Mouse (Mus musculus) heart, embryonic 16.5 days (tissue): ENCODE measurements around the gene Inmt. TPM values are rescaled to one million over a fixed set of nuclear protein-coding genes. Genes with fewer than 3 reads are reported as not detected.

Experiments
- ATAC-seq: fragments of 200-750 bp; cut with Nextera tagmentation; replicated peaks from 2 replicates; pipeline ENCODE4 v1.8.0; 2017; ENCODE audit warnings: moderate number of reproducible peaks; ENCODE audit not compliant: insufficient read depth, low FRiP score; ENCODE audit errors: extremely low read depth
- H3K27ac ChIP-seq: fragments of 300-500 bp; sonication (generic); 2 replicates; pipeline ENCODE4 v1.5.1; 2014; ENCODE audit warnings: mild to moderate bottlenecking, low read length, control low read depth, moderate library complexity
- H3K27me3 ChIP-seq: fragments of 300-500 bp; sonication (generic); 2 replicates; pipeline ENCODE4 v1.6.1; 2014; ENCODE audit warnings: low read length, mixed read lengths; ENCODE audit not compliant: control insufficient read depth, insufficient read depth
- H3K36me3 ChIP-seq: fragments of 300-500 bp; sonication (generic); 2 replicates; pipeline ENCODE4 v1.6.1; 2014; ENCODE audit not compliant: control insufficient read depth, insufficient read depth
- H3K4me1 ChIP-seq: fragments of 300-500 bp; sonication (generic); 2 replicates; pipeline ENCODE4 v1.6.1; 2014; ENCODE audit warnings: low read length, mixed read lengths; ENCODE audit not compliant: control insufficient read depth, insufficient read depth
- H3K4me2 ChIP-seq: fragments of 300-500 bp; sonication (generic); 2 replicates; pipeline ENCODE4 v1.6.1; 2014; ENCODE audit warnings: low read depth, mild to moderate bottlenecking, control low read depth, low read length
- H3K4me3 ChIP-seq: fragments of 300-500 bp; sonication (generic); 2 replicates; pipeline ENCODE4 v1.5.1; 2014; ENCODE audit warnings: mild to moderate bottlenecking, control low read depth, low read length
- H3K9ac ChIP-seq: fragments of 300-500 bp; sonication (generic); 2 replicates; pipeline ENCODE4 v1.6.1; 2014; ENCODE audit warnings: low read length, control low read depth
- H3K9me3 ChIP-seq: fragments of 300-500 bp; sonication (generic); replicated peaks from 2 replicates; pipeline ENCODE4 v1.6.1; 2016; ENCODE audit warnings: low read length; ENCODE audit not compliant: control insufficient read depth
- WGBS: fragments of 180-500 bp; shearing (Covaris S2); extraction: QIAGEN DNeasy Blood & Tissue Kit; methylation state at CpG from one replicate; pipeline ENCODE4 v1.1.7; 2014; 5-methylcytosine and 5-hydroxymethylcytosine counted together
- polyA plus RNA-seq: library from polyadenylated mRNA; unstranded; fragments of >200 nt; fragmentation: Nextera tagmentation; extraction: Ambion mirVana; gene quantifications from 2 replicates; pipeline ENCODE4 v1.2.1, GENCODE M21; 2015

Gene Inmt
- not detected in 2 replicates for polyA plus RNA-seq

DNA sequence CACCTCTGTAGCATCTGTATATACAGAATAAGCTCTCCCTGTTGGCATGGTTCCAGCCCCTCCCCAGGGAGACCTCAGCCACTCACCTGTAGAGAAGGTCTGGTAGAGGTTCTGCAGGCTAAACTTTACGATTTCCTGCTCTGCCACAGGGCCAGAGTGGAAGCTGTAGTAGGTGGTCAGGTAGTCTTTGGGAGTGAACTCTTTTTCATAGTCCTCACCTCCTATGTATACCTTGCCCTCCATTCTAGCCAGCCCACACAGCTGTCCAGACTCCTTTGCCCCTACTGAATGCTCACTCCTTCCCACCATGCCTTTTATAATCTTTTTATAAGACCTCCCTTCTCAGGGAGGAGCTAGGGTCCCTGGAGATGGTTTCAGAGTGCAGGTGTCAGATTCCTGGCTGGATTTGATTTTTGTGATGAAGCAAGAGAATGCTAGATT, at the start of gene Inmt:
TSS of gene Inmt (minus strand) at position 303 of the 441 bp plus-strand sequence.
- H3K9ac ChIP-seq = no peak within 1 kb of the TSS
- WGBS = 81% methylated on average over 1 of the region's 1 CpGs
- no peak within 1 kb of the TSS for H3K27ac ChIP-seq
- H3K4me2 ChIP-seq = no peak within 1 kb of the TSS
- ATAC-seq = no peak
- H3K4me3 ChIP-seq = no peak within 1 kb of the TSS
- H3K36me3 ChIP-seq = no peaks in the 10 kb centered on the region
- H3K9me3 ChIP-seq = no peaks in the 10 kb centered on the region
- peaks cover 2% of the 10 kb centered on the region; the same call in 1 of the 2 replicates for H3K4me1 ChIP-seq
- H3K27me3 ChIP-seq = no peaks in the 10 kb centered on the region

DNA sequence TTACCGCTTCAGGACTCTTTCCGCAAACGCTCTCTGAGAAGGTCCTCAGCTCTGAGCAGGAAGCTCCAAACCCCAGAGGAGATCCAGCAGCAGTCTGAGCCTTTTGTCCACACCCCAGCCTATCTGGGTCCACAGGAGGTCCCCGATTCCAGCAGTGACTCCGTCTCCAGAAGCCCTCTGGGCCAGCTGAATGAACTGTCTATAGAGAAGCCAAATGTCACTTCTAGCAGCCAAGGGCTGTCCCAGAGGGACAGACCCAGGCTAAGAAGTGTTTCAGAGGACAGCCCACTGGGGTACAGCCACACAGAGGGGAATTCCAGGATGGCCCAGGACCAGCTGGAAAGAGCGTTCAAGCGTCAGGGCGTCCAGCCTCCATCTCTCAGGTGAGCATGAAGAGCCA, 49.1 kb upstream of the Inmt start:
- 82% methylated on average over 8 of the region's 8 CpGs for WGBS
- no peak overlapping the region for H3K9ac ChIP-seq
- ATAC-seq = no peak

DNA sequence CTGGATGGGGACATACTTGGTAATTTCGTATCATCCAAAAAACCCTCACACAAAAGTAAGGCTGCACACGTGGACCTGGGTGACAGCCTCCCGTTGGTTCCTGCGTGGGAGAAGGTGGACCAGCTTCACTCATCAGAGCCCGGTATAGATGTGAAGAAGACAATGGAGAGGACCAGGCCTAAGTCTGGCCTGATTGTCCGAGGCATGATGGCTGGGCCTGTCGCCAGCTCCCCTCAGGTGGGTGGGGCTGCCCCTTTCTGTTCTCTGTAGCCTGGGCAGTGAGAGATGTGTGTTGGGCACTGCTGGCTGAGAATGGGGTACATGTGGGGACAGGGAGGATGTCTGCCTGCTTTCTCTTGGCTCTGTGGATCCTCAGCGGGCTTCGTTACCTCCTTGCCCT, 43.4 kb upstream of the Inmt start:
- Histone ChIP-seq H3K4me3 (no peak overlapping the region), H3K4me2 (no peak overlapping the region), H3K9me3 (no peaks in the 10 kb centered on the region), H3K36me3 (no peaks in the 10 kb centered on the region; the same call in 1 of the 2 replicates), H3K4me1 (no peaks in the 10 kb centered on the region), H3K9ac (no peak overlapping the region), H3K27ac (no peak overlapping the region), H3K27me3 (no peaks in the 10 kb centered on the region)
- 78% methylated on average over 9 of the region's 9 CpGs for WGBS
- ATAC-seq = no peak

More for the DNA sequence above, 49.1 kb upstream of the Inmt start:
- no peaks in the 10 kb centered on the region for H3K9me3 ChIP-seq
- no peak overlapping the region for H3K4me3 ChIP-seq
- peaks cover 8% of the 10 kb centered on the region; the same call in 1 of the 2 replicates for H3K36me3 ChIP-seq
- no peak overlapping the region for H3K4me2 ChIP-seq
- H3K27ac ChIP-seq = no peak overlapping the region
- H3K27me3 ChIP-seq = no peaks in the 10 kb centered on the region
- H3K4me1 ChIP-seq = no peaks in the 10 kb centered on the region

DNA sequence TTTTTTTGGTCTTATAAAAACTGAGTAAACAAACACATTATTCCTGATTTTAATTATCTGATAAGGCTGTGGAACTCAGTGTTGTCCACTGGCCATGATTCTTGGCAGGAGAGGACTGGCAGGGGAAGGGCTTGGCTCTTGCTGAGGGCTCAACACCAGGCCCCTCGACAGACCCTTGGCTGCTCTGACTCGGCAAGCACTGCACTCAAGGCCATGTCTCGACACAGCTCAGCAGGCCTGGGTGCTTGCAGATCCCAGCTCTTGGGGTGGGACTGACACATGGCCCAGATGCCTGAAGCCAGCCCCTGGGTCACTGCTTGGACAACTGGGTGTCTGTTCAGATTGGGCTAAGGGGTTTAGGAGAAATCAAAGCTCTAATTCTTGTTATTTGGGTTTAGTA, 39.7 kb upstream of the Inmt start:
- Histone ChIP-seq H3K4me2 (no peak overlapping the region), H3K27ac (no peak overlapping the region), H3K27me3 (no peaks in the 10 kb centered on the region), H3K9me3 (no peaks in the 10 kb centered on the region), H3K4me1 (no peaks in the 10 kb centered on the region), H3K36me3 (peaks cover 3% of the 10 kb centered on the region; the same call in 1 of the 2 replicates), H3K9ac (no peak overlapping the region), H3K4me3 (no peak overlapping the region)
- ATAC-seq = no peak
- WGBS = 39% methylated on average over 3 of the region's 3 CpGs

DNA sequence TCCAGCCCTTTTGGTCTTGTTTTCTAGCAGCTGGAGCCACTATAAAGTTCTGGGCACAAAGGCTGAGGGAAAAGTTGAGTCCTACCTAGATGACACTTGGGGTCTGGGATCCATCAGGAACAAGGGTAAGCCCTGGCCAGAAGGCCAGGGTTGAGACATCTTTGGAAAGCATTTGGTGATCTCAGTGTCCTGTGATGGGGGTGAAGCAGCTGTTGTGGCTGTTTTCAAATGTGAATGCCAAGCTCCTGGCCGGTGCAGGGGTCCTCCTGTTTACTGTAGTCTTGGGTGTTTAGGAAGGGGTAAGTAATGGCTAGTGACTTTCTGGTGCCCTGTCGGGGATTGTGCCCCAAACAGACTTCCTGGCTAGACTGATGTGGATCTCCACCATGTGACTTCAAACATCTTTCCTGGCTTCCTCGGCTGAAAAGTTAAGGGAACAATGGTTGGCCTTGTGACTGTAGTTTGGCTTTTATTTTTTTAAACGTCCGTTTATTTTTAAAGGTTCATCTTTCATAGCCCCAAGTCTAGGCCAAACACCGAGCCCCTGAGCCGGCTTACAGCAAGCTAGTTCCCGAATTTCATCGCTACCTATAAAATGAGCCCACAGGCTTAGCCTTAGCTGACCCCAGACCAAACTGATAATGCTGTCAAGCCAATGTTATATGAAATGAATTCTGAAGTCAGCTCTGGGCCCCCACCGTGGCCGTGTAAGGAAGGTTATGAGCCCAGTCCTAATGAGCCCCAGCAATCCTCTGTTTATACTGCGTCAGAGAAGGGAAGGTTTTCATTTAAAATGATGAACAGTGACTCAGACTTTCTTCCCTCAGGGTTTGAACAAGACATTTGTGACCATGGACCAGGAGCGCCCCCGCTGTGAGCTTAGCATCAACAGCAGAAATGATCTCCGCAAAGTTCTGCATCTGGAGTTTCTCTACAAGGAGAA, 35.9 kb upstream of the Inmt start:
- no peaks in the 10 kb centered on the region for H3K9me3 ChIP-seq
- 0 out of 2 replicates have a peak, but pooled peaks cover 3% of the 10 kb centered on the region for H3K36me3 ChIP-seq
- no peak overlapping the region for H3K4me2 ChIP-seq
- no peaks in the 10 kb centered on the region for H3K4me1 ChIP-seq
- no peak for ATAC-seq
- no peak overlapping the region for H3K9ac ChIP-seq
- H3K27ac ChIP-seq = peak overlapping the region; percentile 28; the same call in 1 of the 2 replicates
- 69% methylated on average over 15 of the region's 15 CpGs for WGBS
- no peaks in the 10 kb centered on the region for H3K27me3 ChIP-seq
- H3K4me3 ChIP-seq = no peak overlapping the region

DNA sequence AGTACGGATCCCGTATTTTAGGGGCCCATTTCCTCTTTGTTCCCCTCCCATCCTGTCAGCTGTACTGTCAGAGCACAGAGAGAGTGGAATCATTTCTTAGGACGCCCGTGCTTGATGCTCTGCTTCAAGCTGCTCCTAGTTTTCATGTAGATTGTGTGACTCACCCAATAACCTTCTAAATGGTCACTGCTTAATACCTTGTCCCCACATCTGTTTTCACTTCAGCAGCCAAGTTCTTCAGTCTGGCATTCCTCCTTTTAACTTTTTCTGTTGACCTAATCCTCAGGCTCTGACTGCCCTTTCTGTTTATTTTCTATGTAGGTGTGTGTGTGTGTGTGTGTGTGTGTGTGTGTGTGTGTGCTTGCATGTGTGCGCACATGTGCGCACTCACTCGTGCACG, 32.9 kb upstream of the Inmt start:
- no peak for ATAC-seq
- no peak overlapping the region for H3K27ac ChIP-seq
- H3K9me3 ChIP-seq = no peaks in the 10 kb centered on the region
- H3K27me3 ChIP-seq = no peaks in the 10 kb centered on the region
- H3K4me2 ChIP-seq = no peak overlapping the region
- 80% methylated on average over 8 of the region's 8 CpGs for WGBS
- peaks cover 6% of the 10 kb centered on the region for H3K4me1 ChIP-seq
- no peak overlapping the region for H3K9ac ChIP-seq
- H3K4me3 ChIP-seq = no peak overlapping the region
- 0 out of 2 replicates have a peak, but pooled peaks cover 3% of the 10 kb centered on the region for H3K36me3 ChIP-seq

DNA sequence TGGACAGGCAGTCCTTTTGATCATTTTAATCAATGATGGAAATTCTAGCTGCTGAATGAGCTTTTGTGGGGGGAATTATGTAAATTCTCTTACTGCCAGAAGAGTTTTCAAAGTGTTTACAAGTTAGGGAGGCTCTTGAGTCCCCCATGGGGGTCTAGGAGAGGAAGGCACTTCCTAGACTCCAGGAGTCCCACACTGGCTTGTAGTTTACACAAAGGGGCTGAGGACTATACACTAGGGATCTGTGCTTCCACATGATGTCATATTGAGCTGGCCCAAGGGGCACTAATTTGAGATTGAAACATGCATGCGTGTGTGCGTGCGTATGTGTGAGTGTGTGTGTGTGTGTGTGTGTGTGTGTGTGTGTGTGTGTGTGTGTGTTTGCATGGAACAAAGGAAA, 29.1 kb upstream of the Inmt start:
- no peaks in the 10 kb centered on the region for H3K36me3 ChIP-seq
- peak overlapping the region; percentile 72 for H3K4me3 ChIP-seq
- peak overlapping the region; percentile 88 for H3K4me2 ChIP-seq
- H3K9me3 ChIP-seq = no peaks in the 10 kb centered on the region
- 62% methylated on average over 3 of the region's 3 CpGs for WGBS
- H3K9ac ChIP-seq = peak overlapping the region; percentile 78
- H3K4me1 ChIP-seq = peaks cover 9% of the 10 kb centered on the region
- peak overlapping the region; percentile 90 for H3K27ac ChIP-seq
- ATAC-seq = no peak
- no peaks in the 10 kb centered on the region for H3K27me3 ChIP-seq

DNA sequence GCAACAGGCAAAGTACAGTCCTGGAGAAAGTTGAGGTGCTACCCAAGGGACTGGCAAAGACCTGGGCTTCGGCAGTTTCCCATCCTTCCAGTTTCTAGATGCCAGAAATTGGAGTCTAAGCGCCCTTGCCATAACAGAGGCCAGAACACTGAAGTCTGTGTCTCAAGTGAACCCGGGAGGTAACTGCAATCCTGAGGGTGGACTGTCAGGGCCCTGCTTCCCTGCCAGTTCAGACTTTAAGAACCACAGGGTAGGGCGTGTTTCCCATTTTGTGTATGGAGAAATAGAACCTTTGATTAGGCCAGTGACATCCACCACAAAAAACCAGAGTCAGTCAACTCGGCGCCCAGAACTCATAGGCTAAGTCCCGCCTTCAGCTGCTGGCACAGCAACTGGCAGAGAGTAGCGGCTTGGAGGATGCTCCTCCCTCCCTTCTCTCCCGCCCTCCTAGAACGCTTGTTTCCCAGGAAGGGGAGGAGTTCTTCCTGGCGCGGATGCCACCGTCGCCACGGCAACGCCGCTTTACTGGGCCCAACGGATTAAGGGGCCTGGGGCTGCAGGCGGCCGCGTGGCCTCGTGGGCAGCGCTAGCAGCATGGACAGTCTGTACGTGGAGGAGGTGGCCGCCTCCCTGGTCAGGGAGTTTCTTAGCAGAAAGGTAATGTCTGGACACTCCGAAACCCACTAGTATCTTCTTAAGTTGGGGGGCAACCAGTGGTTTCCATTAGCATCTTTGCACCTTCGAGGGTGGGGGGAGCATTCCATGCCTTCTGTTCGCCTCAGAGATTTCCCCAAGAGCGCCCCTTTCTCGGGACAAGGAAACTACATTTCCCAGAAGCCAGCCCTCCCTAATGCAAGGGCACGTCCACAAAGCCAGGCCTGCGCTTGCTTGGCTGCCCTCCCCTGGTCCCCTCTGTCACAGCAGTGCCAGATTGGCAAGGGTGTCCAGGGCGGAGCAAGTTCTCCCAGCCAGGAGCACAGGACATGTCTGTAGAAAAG, 28.4 kb upstream of the Inmt start, which contains the start of gene Mindy4:
TSS of gene Mindy4 (plus strand) at position 471 of the 998 bp plus-strand sequence.
- peak within 1 kb of the TSS; percentile 90 for H3K27ac ChIP-seq
- 4% methylated on average over 31 of the region's 33 CpGs for WGBS
- peaks cover 9% of the 10 kb centered on the region for H3K4me1 ChIP-seq
- H3K4me3 ChIP-seq = peak within 1 kb of the TSS; percentile 72
- H3K9me3 ChIP-seq = no peaks in the 10 kb centered on the region
- H3K36me3 ChIP-seq = no peaks in the 10 kb centered on the region
- H3K27me3 ChIP-seq = no peaks in the 10 kb centered on the region
- peak within 1 kb of the TSS; percentile 78 for H3K9ac ChIP-seq
- ATAC-seq = peak; percentile 96
- H3K4me2 ChIP-seq = peak within 1 kb of the TSS; percentile 88
